Mouse (Mus musculus): ENCODE measurements around the gene Olfr544. TPM values are rescaled to one million over a fixed set of nuclear protein-coding genes. Genes with fewer than 3 reads are reported as not detected.
A peak's percentile ranks its signal among the peaks of the same experiment; 100 is the strongest.

The Olfr544 gene
- 0.04 TPM in 1 of 2 replicates, not detected in the other for polyA plus RNA-seq (2015; fragmentation: Nextera tagmentation; extraction: Ambion mirVana)

DNA sequence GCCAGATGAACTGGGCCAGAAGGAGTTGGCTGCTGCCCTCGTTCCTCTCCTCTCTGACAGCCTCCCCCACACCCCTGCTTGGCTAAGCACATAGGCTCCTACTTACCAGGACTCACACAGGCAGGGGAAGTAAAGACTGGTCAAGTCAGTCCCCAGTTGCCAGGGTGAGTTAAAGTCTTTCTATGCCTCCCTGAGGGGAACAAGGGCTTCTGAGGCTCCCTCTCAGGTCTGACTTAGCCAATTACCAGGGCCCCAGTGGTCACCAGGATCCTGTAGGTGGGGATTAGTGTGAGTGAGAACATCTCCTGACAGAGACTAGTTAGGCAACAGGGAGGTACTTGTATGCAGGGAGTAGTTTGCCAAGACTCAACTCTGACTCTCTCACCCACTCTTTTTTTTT, at the start of gene Olfr544:
TSS of gene Olfr544 (minus strand) at position 153 of the 400 bp plus-strand sequence.
- Histone ChIP-seq H3K27ac (ENCODE audit: low read length) (no peak within 1 kb of the TSS), H3K36me3 (ENCODE audit: control insufficient read depth, insufficient read depth) (no peaks in the 10 kb centered on the region), H3K9me3 (replicated peaks; ENCODE audit: control insufficient read depth, low read length) (no peaks in the 10 kb centered on the region), H3K27me3 (ENCODE audit: control insufficient read depth, insufficient read depth, low read length) (no peaks in the 10 kb centered on the region), H3K4me1 (ENCODE audit: control insufficient read depth, insufficient read depth, low read length) (no peaks in the 10 kb centered on the region), H3K4me3 (ENCODE audit: low read length) (no peak within 1 kb of the TSS), H3K4me2 (ENCODE audit: low read depth, low read length) (no peak within 1 kb of the TSS), H3K9ac (ENCODE audit: low read length) (no peak within 1 kb of the TSS)
- ATAC-seq (replicated peaks; ENCODE audit: extremely low read depth, insufficient read depth, low FRiP score) = no peak
- 67% methylated on average over 1 of the region's 1 CpGs for WGBS

DNA sequence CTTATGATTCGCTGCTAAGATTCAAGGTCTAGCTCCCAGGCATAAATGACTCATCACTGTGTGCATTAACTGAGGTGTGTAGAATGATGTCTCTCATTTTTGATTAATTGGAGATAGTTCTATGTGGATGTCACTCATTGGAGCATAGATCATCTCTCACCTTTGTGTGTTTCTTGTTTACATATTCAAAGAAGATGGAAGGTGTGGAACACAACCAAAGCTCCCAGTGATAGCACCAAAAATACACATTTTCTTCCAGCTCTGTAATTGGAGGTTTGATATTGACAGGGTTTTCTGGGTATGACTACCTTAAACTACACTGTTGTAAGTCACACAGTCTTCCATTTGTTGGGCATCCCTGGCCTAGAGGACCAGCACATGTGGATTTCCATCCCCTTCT, 46.3 kb upstream of the Olfr544 start, which contains the start of gene Olfr547:
TSS of gene Olfr547 (plus strand) at position 301 of the 400 bp plus-strand sequence.
- no peak within 1 kb of the TSS for H3K4me3 ChIP-seq (ENCODE audit: low read length)
- WGBS = 79% methylated on average over 1 of the region's 1 CpGs
- H3K4me2 ChIP-seq (ENCODE audit: low read depth, low read length) = no peak within 1 kb of the TSS
- no peaks in the 10 kb centered on the region for H3K4me1 ChIP-seq (ENCODE audit: control insufficient read depth, insufficient read depth, low read length)
- H3K36me3 ChIP-seq (ENCODE audit: control insufficient read depth, insufficient read depth) = no peaks in the 10 kb centered on the region
- no peak within 1 kb of the TSS for H3K9ac ChIP-seq (ENCODE audit: low read length)
- H3K9me3 ChIP-seq (replicated peaks; ENCODE audit: control insufficient read depth, low read length) = no peaks in the 10 kb centered on the region
- ATAC-seq (replicated peaks; ENCODE audit: extremely low read depth, insufficient read depth, low FRiP score) = no peak
- no peak within 1 kb of the TSS for H3K27ac ChIP-seq (ENCODE audit: low read length)
- no peaks in the 10 kb centered on the region for H3K27me3 ChIP-seq (ENCODE audit: control insufficient read depth, insufficient read depth, low read length)

DNA sequence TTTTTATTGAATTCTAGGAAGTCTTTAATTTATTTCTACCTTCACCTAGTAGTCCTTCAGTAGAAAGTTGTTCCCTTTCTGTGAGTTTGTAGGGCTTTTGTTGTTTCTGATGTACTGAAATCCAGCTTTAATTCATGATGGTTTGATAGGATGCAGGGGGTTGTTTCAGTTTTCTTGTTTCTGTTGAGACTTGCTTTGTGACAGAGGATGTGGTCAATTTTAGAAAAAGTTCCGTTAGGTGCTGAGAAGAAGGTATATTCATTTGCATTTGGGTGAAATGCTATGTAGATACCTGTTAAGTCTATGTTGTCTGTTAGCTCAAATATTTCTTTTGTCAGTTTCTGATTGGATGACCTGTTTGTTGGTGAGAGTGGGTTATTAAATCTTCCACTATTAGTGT, 40.9 kb upstream of the Olfr544 start:
- Histone ChIP-seq H3K27ac (ENCODE audit: low read length) (no peak overlapping the region), H3K4me1 (ENCODE audit: control insufficient read depth, insufficient read depth, low read length) (no peaks in the 10 kb centered on the region), H3K9ac (ENCODE audit: low read length) (no peak overlapping the region), H3K9me3 (replicated peaks; ENCODE audit: control insufficient read depth, low read length) (no peaks in the 10 kb centered on the region), H3K4me2 (ENCODE audit: low read depth, low read length) (no peak overlapping the region), H3K27me3 (ENCODE audit: control insufficient read depth, insufficient read depth, low read length) (no peaks in the 10 kb centered on the region), H3K4me3 (ENCODE audit: low read length) (no peak overlapping the region), H3K36me3 (ENCODE audit: control insufficient read depth, insufficient read depth) (no peaks in the 10 kb centered on the region)
- WGBS = 79% methylated on average over 1 of the region's 1 CpGs
- no peak for ATAC-seq (replicated peaks; ENCODE audit: extremely low read depth, insufficient read depth, low FRiP score)

DNA sequence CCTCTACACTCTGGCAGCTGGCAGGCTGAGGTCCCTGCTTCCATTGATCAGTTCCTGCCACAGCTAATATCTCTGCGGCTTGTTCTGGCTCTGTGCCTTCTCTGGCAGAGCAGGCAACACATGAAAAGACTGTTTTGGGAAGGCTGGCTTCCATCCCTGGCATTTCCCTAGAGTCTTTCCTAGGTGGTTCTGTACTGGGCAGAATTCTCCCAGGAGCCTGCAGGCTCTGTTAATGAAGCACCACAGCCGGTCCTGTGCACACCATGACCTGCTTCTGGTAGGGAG, 28.9 kb upstream of the Olfr544 start:
- Histone ChIP-seq H3K27ac (ENCODE audit: low read length) (no peak overlapping the region), H3K4me2 (ENCODE audit: low read depth, low read length) (no peak overlapping the region), H3K4me3 (ENCODE audit: low read length) (no peak overlapping the region), H3K9me3 (replicated peaks; ENCODE audit: control insufficient read depth, low read length) (no peaks in the 10 kb centered on the region), H3K4me1 (ENCODE audit: control insufficient read depth, insufficient read depth, low read length) (peaks cover 8% of the 10 kb centered on the region), H3K9ac (ENCODE audit: low read length) (no peak overlapping the region), H3K27me3 (ENCODE audit: control insufficient read depth, insufficient read depth, low read length) (peaks cover 15% of the 10 kb centered on the region), H3K36me3 (ENCODE audit: control insufficient read depth, insufficient read depth) (no peaks in the 10 kb centered on the region)
- no peak for ATAC-seq (replicated peaks; ENCODE audit: extremely low read depth, insufficient read depth, low FRiP score)
- 67% methylated on average over 2 of the region's 2 CpGs for WGBS

DNA sequence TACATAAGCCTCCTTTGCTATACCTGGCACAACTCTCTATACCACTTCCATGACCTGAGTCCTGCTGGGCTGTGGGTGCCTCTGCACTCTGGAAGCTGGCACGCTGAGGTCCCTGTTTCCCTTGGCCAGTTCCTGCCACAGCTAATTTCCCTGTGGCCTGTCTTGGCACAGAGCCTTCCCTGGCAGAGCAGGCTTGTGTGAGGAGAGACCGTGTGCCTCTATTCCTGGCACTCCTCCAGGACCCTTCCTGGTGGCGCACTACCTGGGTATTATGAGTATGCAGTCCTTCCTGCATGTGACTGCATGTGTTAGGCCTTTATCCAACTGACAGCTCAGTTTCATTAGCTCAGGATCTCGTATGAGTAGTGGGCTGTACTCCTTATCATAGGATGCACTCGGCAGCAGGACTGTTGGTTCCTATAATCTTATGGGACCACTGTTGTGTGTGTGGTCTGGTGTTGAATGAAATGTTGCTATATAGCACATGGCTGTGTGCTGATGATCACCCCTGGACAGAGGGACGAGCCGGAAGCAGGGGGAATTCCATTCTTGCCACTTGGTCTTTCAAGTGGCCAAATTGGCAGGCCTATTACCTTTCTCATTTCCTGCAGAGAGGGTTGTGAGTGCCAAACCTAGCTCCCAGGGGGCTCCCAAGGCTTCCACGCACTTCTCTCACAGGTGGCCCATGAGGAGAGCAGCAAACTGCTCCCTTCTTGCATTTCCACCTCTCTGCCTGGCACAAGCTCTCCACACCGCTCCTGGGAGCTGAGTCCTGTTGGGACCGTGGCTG, 28.3 kb upstream of the Olfr544 start:
- 40% methylated on average over 10 of the region's 10 CpGs for WGBS
- Histone ChIP-seq H3K27me3 (ENCODE audit: control insufficient read depth, insufficient read depth, low read length) (peaks cover 17% of the 10 kb centered on the region), H3K4me3 (ENCODE audit: low read length) (no peak overlapping the region), H3K36me3 (ENCODE audit: control insufficient read depth, insufficient read depth) (no peaks in the 10 kb centered on the region), H3K4me1 (ENCODE audit: control insufficient read depth, insufficient read depth, low read length) (peaks cover 8% of the 10 kb centered on the region), H3K27ac (ENCODE audit: low read length) (no peak overlapping the region), H3K9me3 (replicated peaks; ENCODE audit: control insufficient read depth, low read length) (no peaks in the 10 kb centered on the region), H3K9ac (ENCODE audit: low read length) (no peak overlapping the region), H3K4me2 (ENCODE audit: low read depth, low read length) (no peak overlapping the region)
- ATAC-seq (replicated peaks; ENCODE audit: extremely low read depth, insufficient read depth, low FRiP score) = no peak

DNA sequence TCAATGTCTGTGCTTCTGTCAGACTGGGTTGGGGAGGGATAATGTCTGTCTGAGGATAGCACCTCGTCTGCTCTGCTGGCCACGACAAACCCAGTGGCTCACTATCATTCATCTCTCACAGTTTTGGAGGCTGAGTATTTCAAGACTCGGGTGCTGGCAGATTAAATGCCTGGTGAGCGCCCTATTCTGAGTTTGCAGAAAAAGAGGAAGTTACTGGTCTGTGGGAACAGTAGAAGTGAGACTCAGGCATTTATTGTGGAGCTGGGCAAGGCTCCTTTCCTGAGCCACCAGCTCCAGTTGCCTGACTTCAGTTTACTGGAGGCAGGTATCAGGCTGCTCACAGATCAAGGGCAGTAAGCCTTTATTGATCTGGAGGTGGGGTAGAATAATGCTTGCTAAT, 26.0 kb upstream of the Olfr544 start:
- H3K4me3 ChIP-seq (ENCODE audit: low read length) = no peak overlapping the region
- H3K9ac ChIP-seq (ENCODE audit: low read length) = no peak overlapping the region
- no peak overlapping the region for H3K27ac ChIP-seq (ENCODE audit: low read length)
- no peak for ATAC-seq (replicated peaks; ENCODE audit: extremely low read depth, insufficient read depth, low FRiP score)
- H3K9me3 ChIP-seq (replicated peaks; ENCODE audit: control insufficient read depth, low read length) = no peaks in the 10 kb centered on the region
- no peak overlapping the region for H3K4me2 ChIP-seq (ENCODE audit: low read depth, low read length)
- no peaks in the 10 kb centered on the region for H3K36me3 ChIP-seq (ENCODE audit: control insufficient read depth, insufficient read depth)
- peaks cover 17% of the 10 kb centered on the region for H3K27me3 ChIP-seq (ENCODE audit: control insufficient read depth, insufficient read depth, low read length)
- H3K4me1 ChIP-seq (ENCODE audit: control insufficient read depth, insufficient read depth, low read length) = peaks cover 8% of the 10 kb centered on the region
- 48% methylated on average over 4 of the region's 4 CpGs for WGBS

DNA sequence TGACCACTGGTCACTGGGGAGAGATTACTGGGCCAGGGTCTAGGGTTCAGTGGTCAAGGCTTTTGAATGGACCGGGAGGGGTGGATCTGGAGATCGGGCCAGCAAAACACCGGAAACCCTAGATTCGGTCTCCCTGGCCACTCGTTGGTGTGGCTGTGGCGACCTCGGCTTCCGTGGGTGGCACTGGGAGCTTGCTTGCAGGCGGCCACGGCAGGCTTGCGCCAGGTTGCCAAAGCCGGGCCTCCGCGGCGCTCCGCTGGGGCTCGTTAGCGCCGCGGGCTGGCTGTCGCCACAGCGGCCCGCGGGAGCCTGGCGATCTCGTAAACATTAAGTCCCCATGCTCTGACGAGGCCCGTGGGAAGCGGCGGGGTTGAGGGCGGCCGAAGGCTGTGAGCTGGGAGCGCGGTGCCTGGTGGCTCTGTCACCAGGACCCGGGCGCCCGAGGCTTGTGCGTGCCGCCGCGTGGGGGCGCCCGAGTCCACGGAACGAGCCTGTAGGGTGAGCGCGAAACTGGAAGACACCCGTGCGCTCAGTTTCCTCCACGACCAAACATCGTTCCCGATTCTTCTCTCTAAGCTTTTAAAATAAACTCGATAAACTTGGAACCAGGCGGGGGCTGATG, 24.8 kb upstream of the Olfr544 start:
- Histone ChIP-seq H3K9ac (ENCODE audit: low read length) (peak overlapping the region; percentile 79), H3K9me3 (replicated peaks; ENCODE audit: control insufficient read depth, low read length) (no peaks in the 10 kb centered on the region), H3K4me3 (ENCODE audit: low read length) (peak overlapping the region; percentile 62), H3K27ac (ENCODE audit: low read length) (no peak overlapping the region), H3K4me1 (ENCODE audit: control insufficient read depth, insufficient read depth, low read length) (peaks cover 8% of the 10 kb centered on the region), H3K4me2 (ENCODE audit: low read depth, low read length) (peak overlapping the region; percentile 97), H3K36me3 (ENCODE audit: control insufficient read depth, insufficient read depth) (no peaks in the 10 kb centered on the region), H3K27me3 (ENCODE audit: control insufficient read depth, insufficient read depth, low read length) (peaks cover 17% of the 10 kb centered on the region)
- peak; percentile 88 for ATAC-seq (replicated peaks; ENCODE audit: extremely low read depth, insufficient read depth, low FRiP score)
- under 1% methylated on average over 54 of the region's 54 CpGs for WGBS

DNA sequence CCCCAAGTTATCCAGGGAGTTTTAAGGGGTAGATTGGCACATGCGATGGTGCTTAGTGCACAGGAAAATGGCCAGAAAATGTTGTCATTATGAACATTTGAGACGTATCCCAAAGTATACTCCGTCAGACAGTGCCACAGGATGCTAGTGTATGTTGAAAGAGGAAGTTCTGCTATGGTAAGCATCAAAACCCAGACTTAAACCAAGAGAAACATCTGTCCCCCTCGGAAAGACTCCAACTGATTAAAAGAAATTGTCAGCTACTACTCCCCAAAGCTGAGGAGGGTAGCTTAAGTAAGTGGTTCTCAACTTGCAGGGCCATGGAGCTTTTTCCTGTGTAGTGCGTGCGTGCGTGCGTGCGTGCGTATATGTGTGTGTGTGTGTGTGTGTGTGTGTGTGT, 23.8 kb upstream of the Olfr544 start:
- peaks cover 17% of the 10 kb centered on the region for H3K27me3 ChIP-seq (ENCODE audit: control insufficient read depth, insufficient read depth, low read length)
- H3K27ac ChIP-seq (ENCODE audit: low read length) = no peak overlapping the region
- H3K9me3 ChIP-seq (replicated peaks; ENCODE audit: control insufficient read depth, low read length) = no peaks in the 10 kb centered on the region
- WGBS = 88% methylated on average over 10 of the region's 10 CpGs
- H3K4me2 ChIP-seq (ENCODE audit: low read depth, low read length) = no peak overlapping the region
- peaks cover 8% of the 10 kb centered on the region for H3K4me1 ChIP-seq (ENCODE audit: control insufficient read depth, insufficient read depth, low read length)
- no peak for ATAC-seq (replicated peaks; ENCODE audit: extremely low read depth, insufficient read depth, low FRiP score)
- no peaks in the 10 kb centered on the region for H3K36me3 ChIP-seq (ENCODE audit: control insufficient read depth, insufficient read depth)
- H3K4me3 ChIP-seq (ENCODE audit: low read length) = no peak overlapping the region
- H3K9ac ChIP-seq (ENCODE audit: low read length) = no peak overlapping the region

DNA sequence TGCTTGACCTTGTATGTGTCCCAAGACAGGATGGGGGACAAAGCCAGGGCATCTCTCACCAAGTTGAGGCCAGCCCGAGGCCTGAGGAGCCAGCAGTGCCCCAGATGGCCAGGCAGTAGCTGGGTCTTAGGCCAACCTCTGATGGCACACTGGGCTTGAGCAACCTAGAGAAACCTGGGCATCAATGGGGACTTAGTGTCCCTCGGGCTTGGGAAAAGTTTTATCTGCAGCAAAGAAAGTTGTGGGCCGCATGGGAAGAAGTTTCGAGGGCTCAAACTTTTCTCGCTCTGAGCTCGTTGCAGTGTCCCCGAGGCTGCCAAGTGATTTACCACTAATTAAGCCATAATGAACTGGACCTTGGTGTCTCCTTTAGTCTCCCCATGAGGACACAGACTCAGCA, 21.6 kb upstream of the Olfr544 start:
- Histone ChIP-seq H3K4me2 (ENCODE audit: low read depth, low read length) (no peak overlapping the region), H3K9me3 (replicated peaks; ENCODE audit: control insufficient read depth, low read length) (no peaks in the 10 kb centered on the region), H3K27me3 (ENCODE audit: control insufficient read depth, insufficient read depth, low read length) (peaks cover 14% of the 10 kb centered on the region), H3K27ac (ENCODE audit: low read length) (no peak overlapping the region), H3K4me3 (ENCODE audit: low read length) (no peak overlapping the region), H3K9ac (ENCODE audit: low read length) (no peak overlapping the region), H3K36me3 (ENCODE audit: control insufficient read depth, insufficient read depth) (no peaks in the 10 kb centered on the region), H3K4me1 (ENCODE audit: control insufficient read depth, insufficient read depth, low read length) (no peaks in the 10 kb centered on the region)
- 87% methylated on average over 7 of the region's 7 CpGs for WGBS
- ATAC-seq (replicated peaks; ENCODE audit: extremely low read depth, insufficient read depth, low FRiP score) = no peak
